Mouse (Mus musculus): ENCODE measurements around the gene Itsn2.
"Not testable (repeated sequence)": the region's sequence is repeated elsewhere in the genome, so short reads cannot be mapped to it uniquely, and the experiment has no call there.

The Itsn2 gene

DNA sequence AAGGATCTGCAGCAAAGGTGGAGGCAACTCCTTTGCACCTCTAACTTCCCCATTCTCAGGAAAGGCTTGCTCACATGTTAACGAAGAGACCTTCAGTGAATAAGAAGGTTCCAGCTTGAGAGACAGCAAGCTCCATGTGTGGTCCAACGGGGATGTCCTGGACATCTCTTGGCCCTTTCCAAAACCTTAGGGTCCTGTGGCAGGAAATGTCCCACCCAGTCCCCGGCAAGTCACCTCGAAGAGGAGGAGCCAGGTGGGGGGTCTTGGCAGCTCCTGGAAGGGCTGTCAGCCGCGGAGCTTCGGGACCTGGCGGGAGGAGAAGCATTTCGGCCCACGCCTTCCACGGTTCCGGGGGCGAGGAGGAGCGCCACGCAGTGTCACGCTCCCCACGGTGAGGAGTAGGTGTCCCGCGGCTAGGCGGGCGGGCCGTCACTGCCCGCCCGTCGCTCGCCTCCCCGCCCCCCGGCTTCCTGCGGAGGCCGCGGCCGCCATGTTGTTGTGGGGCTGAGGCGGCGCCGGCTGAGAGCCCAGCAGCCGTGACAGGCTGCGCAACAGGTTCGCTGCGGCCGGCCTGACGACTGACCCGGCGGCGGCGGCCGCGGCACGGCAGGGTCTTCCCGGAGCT lies at the start of gene Itsn2, which contains the start of gene Gm3625:
Gene Itsn2, plus strand, starts transcription at position 98 of the 625 bp plus-strand sequence.
Gene Gm3625, minus strand, starts transcription at position 387 of the 625 bp plus-strand sequence.
- peak; percentile 56 to 73 for DNase-seq (ENCODE audit: low spot score in 2 of 2)

DNA sequence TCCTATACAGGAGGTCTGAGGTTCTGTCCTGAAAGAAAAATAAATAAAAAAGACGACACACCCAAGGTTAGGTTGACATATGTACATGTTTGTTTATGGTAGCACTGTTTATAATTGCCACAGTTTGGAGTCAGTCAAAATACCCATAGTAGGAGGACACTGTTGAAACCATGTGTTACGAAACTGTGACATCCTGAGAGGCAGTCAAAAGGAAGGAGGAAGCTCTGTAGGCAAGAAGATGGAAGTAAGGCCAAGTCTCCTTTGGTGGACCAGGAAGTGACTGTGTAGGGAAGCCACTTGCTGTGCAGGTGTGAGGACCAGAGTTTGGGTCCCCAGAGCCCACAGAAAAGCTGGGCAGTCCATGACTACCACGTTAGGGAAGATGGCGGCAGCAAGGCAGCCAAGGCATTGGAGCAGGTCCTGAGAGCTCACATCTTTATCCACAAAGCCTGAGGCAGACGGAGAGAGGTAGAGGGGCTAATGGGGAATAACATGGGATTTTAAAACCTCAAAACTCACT lies 48.0 kb upstream of the Itsn2 start:
- DNase-seq (ENCODE audit: low spot score in 2 of 2) = no peak

DNA sequence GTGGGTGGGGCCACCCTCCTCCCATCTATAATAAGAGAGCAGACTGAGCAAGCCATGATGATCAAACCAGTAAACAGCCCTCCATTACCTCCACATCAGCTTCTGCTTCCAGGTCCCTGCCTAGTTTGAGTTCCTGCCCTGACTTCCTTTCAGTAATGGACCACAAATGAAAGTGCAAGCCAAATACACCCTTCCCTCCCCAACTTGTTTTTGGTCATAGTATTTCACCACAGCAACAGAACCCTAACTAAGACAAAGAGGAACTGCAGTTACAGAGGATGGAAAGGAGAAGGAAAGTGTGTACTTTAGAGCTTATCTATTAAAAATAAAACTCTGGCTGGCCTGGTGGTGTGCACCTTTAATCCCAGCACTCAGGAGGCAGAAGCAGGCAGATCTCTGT lies 47.0 kb upstream of the Itsn2 start:
- no peak for DNase-seq (ENCODE audit: low spot score in 2 of 2)

DNA sequence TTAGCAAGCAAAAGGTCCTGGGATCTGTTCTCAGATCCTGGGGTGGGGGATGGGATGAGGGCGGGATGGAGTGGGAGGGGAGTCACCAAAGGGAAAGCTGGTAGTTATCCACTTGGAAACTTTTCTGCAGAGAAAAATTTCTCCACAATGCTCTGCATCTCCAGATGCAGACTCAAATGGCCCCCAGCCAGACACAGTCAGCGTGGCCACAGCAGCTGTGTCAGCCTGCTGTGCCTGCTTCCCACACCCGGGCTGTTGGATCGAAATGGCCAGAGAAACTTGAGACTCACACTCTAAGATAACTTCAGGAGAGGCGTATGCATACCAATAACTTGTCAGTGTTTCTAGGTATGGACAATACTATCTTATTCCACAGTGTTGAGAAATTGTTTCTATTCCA lies 45.9 kb upstream of the Itsn2 start:
- DNase-seq (ENCODE audit: low spot score in 2 of 2) = no peak

DNA sequence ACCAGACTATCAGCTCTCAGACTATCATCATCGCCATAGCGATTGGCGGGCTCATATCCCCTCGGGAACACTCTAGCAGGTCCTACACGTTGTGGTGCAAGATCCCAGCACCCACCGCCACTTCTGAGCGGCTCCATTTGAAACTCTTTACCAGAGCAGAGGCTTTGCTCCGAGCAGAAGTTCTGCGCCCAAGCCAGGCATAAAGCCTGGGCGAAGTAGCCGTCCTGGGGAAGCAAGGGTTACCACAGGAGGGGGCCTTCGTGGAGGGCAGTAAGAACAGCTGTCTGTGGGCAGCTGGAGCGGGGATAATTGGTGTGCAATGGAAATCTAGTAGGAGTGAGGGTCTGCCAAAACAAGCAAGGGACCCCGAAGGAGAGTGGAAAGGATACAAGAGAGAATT lies 44.9 kb upstream of the Itsn2 start:
- DNase-seq (ENCODE audit: low spot score in 2 of 2) = no peak

DNA sequence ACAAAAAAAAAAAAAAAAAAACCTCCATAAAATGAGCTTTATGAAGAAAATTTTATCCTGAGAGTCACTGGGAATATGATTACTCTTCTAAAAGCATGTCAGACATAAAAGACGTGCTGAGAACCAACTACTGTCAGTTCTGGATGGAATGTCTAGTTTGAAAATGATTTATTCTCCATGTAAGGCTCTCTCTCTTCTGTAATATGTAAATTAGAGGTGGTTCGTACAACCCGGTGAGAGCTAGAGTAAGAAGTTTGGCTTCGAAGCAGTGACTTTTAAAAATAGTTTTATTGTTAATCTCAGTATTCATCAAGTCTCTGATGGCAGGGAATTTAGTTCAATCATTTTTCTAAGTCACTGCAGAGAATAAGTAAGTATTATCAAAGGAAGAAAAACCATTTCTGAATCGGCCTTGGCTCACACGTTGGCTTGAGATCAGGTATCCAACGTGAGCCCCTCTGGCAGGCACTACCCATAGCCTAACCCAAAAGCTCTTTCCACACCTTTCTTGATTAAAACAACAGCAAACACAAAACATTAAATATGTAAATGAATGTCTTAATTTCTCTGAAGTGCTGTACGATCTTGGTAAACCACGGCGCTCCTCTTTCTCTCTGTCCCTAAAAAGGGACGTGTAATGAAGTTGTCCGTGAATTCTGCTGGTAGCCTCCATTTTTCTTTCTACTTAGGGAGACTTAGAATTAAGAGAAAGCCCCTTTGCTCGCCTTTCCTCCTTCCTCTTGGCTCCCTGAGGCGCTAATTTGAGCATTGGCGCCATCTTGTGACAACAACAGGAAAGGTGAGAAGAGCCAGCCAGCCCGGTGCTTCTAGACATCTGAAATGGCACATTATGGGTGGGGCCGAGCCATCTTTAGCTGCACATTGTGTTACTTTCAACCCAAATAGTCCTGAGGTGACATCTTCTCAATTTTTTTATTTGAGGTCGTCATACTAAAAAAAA lies 44.1 kb upstream of the Itsn2 start:
- DNase-seq (ENCODE audit: low spot score in 2 of 2) = peak; percentile 81 to 90

DNA sequence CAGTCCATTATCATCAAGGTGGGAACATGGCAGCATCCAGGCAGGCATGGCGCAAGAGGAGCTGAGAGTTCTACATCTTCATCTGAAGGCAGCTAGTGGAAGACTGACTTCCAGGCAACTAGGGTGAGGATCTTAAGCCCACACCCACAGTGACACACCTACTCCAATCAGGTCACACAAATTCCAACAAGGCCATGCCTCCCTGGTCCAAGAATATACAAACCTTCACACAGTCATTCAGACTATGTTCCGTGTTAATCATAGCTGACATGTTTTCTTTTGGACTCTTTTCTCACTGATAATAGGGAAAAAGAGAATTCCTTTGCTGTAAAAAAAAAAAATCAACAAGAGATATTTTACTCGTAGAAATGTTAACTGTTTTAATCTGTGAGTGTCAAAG lies 38.7 kb upstream of the Itsn2 start:
- DNase-seq (ENCODE audit: low spot score in 2 of 2) = not testable (repeated sequence)

DNA sequence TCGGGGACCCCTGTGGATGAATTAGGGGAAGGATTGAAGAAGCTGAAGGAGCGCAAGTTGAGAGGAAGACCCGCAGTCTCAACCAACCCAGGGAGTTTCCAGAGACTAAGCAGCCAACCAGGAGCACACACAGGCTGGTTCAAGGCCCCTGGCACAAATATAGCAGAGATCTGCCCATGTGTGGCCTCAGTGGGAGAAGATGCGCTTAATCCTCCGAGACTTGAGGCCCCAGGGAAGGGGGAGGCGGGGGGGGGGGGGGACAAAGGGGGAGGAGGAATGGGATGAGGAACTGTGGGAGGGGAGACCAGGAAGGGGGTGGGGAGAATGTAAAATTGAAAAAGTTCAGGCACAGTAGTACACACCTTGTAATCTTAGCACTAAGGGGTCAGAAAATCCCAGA lies 37.0 kb upstream of the Itsn2 start:
- DNase-seq (ENCODE audit: low spot score in 2 of 2) = no peak

DNA sequence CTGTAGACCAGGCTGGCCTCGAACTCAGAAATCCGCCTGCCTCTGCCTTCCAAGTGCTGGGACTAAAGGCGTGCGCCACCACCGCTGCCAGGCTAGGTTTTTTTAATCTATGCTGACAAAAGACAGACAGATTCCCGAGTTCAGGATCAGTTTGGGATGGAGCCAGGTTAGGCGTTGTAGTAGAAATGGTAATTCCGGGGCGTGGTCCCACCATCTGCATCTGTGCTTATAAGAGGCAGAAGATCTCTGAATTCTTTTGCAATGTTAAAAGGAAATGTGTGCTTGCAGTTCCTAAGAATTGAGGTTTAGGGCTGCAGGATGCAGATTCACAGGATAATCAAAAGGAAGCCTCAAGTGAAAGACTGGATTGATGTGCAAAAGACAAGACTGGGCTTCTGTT lies 35.5 kb upstream of the Itsn2 start:
- no peak for DNase-seq (ENCODE audit: low spot score in 2 of 2)

DNA sequence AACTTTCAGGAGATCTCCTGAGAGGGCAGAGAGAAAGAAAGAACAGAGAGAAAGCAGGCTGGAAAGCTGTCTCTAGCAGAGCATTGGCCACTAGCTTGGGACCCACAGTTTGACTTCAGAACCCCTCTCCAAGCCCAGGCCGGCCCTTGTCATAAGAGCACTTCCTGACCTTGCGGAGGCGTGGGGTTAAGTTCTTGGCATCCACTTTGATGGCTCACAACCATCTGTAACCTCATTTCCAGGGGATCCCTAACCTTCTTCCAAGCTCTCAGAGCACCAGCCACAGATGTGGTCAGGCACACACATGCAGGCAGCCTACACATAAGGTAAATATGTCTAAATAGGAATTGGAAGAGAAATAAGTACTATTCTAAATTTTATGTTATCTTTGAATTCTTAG lies 35.0 kb upstream of the Itsn2 start:
- DNase-seq (ENCODE audit: low spot score in 2 of 2) = no peak

DNA sequence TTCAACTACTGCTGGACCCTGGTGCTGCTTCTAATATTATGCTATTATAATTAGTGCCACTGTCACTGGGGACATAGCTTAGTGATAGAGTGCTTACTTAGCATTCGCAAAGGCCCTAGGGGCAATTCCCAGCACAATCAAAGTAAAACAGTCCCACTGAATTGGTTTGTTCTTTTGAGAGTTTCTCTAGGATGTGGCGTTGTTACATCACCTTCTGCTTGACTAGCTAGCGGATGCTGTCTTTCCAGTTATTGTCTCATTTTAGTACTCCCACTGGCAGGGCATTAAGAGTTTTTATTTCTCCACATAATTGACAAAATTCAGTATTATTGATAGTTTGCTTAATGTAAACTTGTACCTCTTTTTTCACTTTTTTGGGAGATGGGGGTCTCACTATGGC lies 34.4 kb upstream of the Itsn2 start:
- DNase-seq (ENCODE audit: low spot score in 2 of 2) = no peak

DNA sequence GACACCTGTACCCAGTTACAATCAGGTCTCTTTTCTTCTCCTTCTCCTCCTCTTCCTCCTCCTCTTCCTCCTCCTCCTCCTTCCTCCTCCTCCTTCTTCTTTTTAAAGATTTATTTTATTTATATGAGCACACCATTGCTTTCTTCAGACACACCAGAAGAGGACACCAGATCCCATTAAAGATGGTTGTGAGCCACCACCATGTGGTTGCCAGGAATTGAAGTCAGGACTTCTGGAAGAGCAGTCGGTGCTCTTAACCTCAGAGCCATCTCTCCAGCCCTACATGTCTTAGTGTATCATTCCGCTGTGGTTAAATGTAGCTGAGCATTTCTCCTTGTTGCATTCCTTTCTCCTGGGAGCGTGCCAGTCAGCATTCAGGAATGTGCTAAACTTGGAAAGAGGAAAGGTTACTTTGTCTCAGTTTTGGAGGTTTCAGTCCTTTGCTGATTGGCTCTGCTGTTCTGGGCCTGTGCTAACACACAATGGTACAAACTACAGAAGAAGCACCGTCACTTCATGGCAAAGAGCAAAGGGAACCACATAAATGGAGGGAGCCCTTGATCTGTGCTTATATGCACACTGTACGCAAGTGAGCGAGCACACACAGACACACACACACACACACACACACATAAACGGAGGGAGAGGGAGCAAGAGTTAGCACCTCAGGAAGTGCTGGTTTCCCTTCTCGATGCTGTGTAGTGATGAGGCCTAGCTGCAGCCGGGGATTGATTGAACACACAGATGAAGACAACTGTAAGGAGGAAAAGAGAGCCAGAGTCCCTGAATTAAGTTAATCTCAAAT lies 33.8 kb upstream of the Itsn2 start:
- no peak for DNase-seq (ENCODE audit: low spot score in 2 of 2)

DNA sequence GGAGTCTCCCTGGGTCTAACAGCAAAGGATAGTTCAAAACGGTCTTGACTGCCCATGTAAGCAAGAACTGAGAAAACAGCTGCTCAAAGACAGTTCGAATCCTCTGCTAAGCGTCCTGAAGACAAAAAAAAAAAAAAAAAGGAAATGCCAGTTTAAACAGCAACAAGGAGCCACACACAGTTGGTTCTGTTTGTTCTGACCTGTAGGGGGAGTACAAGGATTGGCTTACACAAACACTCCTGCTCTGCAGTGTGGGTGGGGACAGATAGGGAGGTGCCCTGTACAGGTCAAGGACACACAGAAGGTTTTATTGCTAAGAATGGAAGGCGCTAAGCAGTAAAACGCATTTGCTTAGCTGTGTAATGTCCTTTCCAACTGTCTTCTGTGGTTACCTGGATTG lies 20.6 kb upstream of the Itsn2 start:
- DNase-seq (ENCODE audit: low spot score in 2 of 2) = no peak

DNA sequence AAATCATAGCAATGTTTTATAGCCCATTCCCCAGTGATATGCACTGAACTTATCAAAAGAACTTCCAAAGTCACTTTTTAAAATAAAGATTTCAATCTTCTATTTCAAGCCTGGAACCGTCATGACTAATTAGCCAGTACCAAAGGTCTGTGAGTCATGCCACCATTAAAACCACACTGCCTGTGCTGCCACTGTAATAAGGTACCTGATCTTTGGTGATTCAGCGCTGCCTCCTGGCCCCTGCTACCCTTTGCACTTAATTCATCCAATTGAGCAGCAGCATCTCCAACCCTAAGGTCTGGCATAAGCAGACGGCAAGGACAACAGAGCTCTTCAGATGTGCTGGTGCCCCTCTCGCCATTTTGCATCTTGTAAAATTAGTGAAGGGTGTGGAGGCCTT lies 18.4 kb upstream of the Itsn2 start:
- no peak for DNase-seq (ENCODE audit: low spot score in 2 of 2)

DNA sequence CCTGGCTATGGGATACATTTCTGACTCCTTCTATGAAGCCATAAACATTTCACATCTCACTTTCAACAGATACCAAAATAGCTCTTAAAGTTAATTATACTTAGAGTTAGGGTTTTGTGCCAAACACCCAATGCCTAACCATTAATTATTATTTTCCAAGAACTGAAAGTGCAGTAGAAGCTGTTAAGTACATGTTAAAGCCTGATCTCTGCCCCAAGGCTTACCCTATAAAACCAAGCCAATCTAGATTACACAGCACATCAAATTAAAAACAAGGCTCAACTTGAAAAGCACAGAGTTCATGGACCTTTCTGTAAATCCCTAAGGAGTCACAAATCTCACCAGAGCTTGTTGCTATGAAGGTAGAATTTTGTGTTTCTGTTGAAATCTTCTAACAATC lies 10.1 kb upstream of the Itsn2 start:
- DNase-seq (ENCODE audit: low spot score in 2 of 2) = no peak

DNA sequence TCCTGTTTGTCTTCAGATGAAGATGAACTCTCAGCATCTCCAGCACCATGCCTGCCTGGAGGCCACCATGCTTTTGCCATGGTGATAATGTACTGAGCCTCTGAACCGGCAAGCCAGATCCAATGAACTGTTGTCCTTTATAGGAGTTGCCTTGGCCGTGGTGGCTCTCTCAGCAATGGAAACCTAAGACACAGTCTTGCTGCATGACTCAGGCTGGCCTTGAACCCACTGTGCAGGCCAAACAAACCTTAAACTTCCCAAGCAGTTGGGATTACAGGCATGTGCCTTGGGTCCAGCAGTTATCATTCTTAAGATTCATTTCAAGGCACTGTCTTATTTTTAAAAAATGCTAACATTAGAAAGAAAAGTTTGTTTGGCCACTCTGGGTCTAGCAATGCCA lies 4.6 kb upstream of the Itsn2 start:
- DNase-seq (ENCODE audit: low spot score in 2 of 2) = no peak

DNA sequence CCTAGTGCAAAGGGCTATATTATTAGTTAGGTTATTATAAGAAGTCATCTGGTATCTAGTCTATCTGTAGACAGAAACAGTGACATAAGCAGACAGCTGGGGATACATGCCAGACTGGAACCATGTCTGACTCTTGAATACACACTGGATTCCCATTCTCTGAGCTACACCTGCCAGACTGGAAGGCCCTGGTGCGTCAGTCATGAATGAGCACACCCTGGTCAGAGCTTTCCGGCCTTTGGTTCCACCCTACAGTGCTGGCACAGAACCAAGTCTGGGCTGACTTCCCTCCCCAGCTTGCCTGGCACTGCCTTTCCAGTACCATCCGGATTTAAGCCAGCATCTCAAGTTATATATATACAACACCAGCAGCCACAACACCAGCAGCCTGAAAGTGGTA lies 3.8 kb upstream of the Itsn2 start:
- no peak for DNase-seq (ENCODE audit: low spot score in 2 of 2)

DNA sequence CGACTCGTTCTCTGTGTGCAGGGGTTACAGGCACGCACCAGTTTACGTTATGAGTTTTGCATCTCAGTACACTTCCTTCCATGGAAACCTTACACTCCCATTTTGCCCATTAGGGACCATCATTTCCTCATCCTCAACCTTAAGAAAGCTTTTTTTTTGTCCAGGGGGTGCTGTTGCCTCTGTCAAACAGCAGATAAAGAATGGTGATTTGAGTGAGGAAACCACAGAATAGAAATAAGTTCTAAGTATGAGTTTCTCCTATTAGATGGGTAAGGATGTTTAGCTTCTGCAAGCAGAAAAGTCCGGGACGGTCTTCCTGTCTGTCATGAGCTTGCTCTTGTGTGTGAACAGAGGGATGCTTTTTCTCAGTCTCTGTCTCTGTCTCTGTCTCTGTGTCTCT lies 413 bp upstream of the Itsn2 start:
- no peak for DNase-seq (ENCODE audit: low spot score in 2 of 2)

DNA sequence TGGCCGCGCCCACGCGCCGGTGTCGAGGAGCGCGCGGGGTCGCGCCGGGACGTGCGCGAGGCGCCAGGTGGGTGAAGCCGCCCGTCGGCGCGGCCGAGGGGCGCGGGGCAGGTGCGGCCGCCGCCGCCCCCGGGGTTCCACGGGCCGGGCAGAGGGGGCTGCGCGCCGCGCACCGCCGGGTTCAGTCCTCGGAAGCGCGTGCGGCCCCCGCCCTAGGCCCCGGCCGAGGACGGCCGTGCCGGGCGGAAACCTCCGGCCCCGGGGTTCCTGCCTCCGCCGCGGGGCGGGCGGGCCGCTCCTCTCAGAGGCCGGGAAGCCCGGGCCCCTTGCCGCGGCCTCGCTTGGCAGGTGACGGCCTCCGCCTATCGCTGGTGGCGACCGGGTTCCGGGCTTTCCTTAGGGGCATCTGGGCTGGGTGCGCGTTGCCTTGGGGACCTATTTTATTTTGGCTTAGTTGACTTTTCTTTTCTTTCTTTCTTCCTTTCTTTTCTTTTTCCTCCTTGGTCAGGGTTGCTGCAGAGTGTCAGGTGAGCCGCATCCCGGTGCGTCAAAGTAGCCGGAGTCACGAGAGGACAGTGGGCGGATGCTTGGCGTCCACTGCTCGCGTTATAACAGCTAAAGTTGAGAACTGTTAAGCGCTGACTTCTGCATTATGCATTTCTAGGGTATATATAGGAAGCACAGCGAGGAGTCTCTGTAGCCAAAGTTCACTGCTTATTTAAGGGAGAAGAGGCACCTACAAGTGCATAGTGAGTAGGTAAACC lies 910 bp downstream of the Itsn2 start:
- peak; percentile 56 to 59 for DNase-seq (ENCODE audit: low spot score in 2 of 2)

DNA sequence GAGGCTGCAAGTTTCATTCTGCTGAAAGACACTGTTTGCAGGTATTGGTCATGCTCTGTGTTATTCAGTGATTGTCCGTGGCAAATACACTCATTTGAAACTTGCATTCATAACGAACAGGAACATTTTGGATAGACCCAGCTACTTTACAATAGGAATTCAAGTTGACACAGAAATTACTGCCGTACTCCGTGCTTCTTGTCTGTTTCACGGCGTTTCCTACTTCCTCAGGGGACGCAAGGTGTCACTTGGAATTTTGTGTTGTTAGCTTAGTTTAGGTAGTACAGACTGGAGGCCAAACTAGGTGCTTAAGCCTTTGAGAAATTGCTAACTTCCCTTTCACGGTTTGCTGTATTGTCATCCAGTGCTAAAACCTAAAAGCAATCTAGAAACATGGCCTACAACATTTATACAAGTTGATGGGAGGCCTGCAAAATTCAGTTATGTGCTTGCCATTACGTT lies 1.5 kb downstream of the Itsn2 start:
- no peak for DNase-seq (ENCODE audit: low spot score in 2 of 2)

DNA sequence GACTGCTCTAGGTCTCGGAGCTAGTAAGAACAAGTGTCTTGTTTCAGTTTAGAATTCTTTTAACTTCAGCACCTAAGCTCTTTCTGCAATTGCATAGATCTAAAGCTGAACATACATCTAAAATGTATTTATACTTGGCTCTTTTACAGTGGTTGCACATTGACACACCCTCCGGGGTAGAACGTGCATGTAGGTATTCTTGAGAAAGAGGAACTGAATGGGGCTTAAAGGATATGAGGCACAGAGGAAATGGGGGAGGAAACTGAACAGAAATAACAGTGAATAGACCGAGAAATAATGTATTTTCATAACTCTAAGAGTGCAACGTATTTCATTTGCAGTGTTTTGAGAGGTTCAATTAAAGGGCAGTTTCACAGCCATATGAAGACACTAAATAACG lies 2.6 kb downstream of the Itsn2 start:
- DNase-seq (ENCODE audit: low spot score in 2 of 2) = no peak

Data from right cerebral cortex, adult 2 months (tissue).